Mouse (Mus musculus) gastrocnemius, postnatal 4 days (tissue): Measurements from ENCODE around the gene Mprip. TPM values are rescaled to one million over a fixed set of nuclear protein-coding genes. Genes with fewer than 3 reads are reported as not detected.
"Not testable (repeated sequence)": the region's sequence is repeated elsewhere in the genome, so short reads cannot be mapped to it uniquely, and the experiment has no call there.

Experiments used
- DNase-seq, 2 experiments: peaks; one replicate each; pipeline ENCODE4 v3.0.0; 2021 to 2022; ENCODE audit warnings: low spot score in 2 of 2, mixed read lengths in 2 of 2
- total RNA-seq, 2 experiments: library from RNA; stranded (reverse); gene quantifications; 2 replicates each; pipeline ENCODE4 v1.2.3; 2021

Mprip gene
- total RNA-seq, 2 experiments from 2014 or later, result 213 to 215 TPM

GRCm38 (mm10) chr11:59707931-59708611 is 47.0 kb downstream of the Mprip start:
- peak in 1 of 2 experiments; percentile 72 for DNase-seq

GRCm38 (mm10) chr11:59715424-59715840 is 54.3 kb downstream of the Mprip start:
- DNase-seq, result no peak

GRCm38 (mm10) chr11:59717801-59718291 is 56.7 kb downstream of the Mprip start:
- no peak for DNase-seq

GRCm38 (mm10) chr11:59719185-59719584 is 58.1 kb downstream of the Mprip start:
- no peak for DNase-seq

GRCm38 (mm10) chr11:59721385-59721784 is 60.3 kb downstream of the Mprip start:
- DNase-seq, result no peak

- no peak for DNase-seq
Measured at GRCm38 (mm10) chr11:59727204-59727603, 66.1 kb downstream of the Mprip start.

- DNase-seq, result no peak
Measured at GRCm38 (mm10) chr11:59731821-59732220, 70.7 kb downstream of the Mprip start.

- peak in 1 of 2 experiments; percentile 55 for DNase-seq
Measured at GRCm38 (mm10) chr11:59732407-59733066, 71.4 kb downstream of the Mprip start.

GRCm38 (mm10) chr11:59733600-59733999 is 72.5 kb downstream of the Mprip start:
- DNase-seq, result not testable (repeated sequence)

GRCm38 (mm10) chr11:59734335-59734734 is 73.2 kb downstream of the Mprip start:
- no peak for DNase-seq

GRCm38 (mm10) chr11:59735938-59736337 is 74.8 kb downstream of the Mprip start:
- not testable (repeated sequence) for DNase-seq

- DNase-seq, result no peak
Measured at GRCm38 (mm10) chr11:59737250-59737649, 76.1 kb downstream of the Mprip start.

GRCm38 (mm10) chr11:59739996-59740395 is 78.9 kb downstream of the Mprip start:
- DNase-seq, result no peak

- no peak for DNase-seq
Measured at GRCm38 (mm10) chr11:59741915-59742314, 80.8 kb downstream of the Mprip start.

GRCm38 (mm10) chr11:59743307-59743706 is 82.2 kb downstream of the Mprip start:
- DNase-seq, result no peak

GRCm38 (mm10) chr11:59743712-59744111 is 82.6 kb downstream of the Mprip start:
- no peak for DNase-seq

GRCm38 (mm10) chr11:59744374-59744773 is 83.3 kb downstream of the Mprip start:
- no peak for DNase-seq

GRCm38 (mm10) chr11:59745851-59746250 is 84.7 kb downstream of the Mprip start:
- no peak for DNase-seq

GRCm38 (mm10) chr11:59746614-59747013 is 85.5 kb downstream of the Mprip start:
- DNase-seq, result peak in 1 of 2 experiments; percentile 34

GRCm38 (mm10) chr11:59749050-59749449 is 87.9 kb downstream of the Mprip start:
- DNase-seq, result no peak

- no peak for DNase-seq
Measured at GRCm38 (mm10) chr11:59754504-59754903, 93.4 kb downstream of the Mprip start.

GRCm38 (mm10) chr11:59756351-59756750 is 95.2 kb downstream of the Mprip start:
- no peak for DNase-seq
